Mouse (Mus musculus): ENCODE data around the gene A630095N17Rik.
A peak's percentile ranks its signal among the peaks of the same experiment; 100 is the strongest.

Gene A630095N17Rik

DNA sequence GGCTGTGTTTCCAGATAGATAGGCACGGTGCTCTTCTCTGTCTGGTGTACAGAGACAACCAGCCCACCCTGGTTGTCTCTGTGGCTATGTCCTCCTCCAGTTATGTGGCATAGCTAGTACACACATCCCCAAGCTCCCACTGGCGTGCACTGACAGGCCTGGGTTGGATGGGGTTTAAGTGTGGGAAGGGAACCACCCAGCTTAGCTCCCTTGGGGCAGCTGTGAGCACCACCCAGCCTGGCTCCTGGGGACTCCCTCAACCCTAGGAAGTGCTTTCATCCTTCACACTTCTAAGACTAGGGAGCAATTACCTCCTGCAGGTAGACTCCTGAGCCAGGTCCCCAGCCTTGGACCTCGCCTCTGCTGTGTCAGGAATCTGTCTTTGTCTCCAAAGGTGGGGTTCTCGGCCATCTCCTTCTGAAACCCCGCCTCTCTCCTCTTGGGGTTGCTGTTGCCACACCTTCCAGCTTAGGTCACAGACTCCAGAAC, at the start of gene A630095N17Rik:
TSS of gene A630095N17Rik (minus strand) at position 439 of the 489 bp plus-strand sequence.
- no peak for DNase-seq

GRCm38 (mm10) chr1:75278228-75278627, 46.3 kb upstream of the A630095N17Rik start, which contains the start of gene Resp18:
Gene Resp18 (minus strand): TSS chr1:75278415.
- DNase-seq: no peak

- DNase-seq: peak; percentile 57
Observed at GRCm38 (mm10) chr1:75277195-75278188, 45.6 kb upstream of the A630095N17Rik start.

GRCm38 (mm10) chr1:75264091-75264880, 32.4 kb upstream of the A630095N17Rik start, which contains the start of gene Ptprn:
Gene Ptprn (minus strand): TSS chr1:75264502.
- no peak for DNase-seq

GRCm38 (mm10) chr1:75262969-75263951, 31.4 kb upstream of the A630095N17Rik start:
- DNase-seq: peak; percentile 70

GRCm38 (mm10) chr1:75261278-75261677, 29.4 kb upstream of the A630095N17Rik start:
- no peak for DNase-seq

DNA sequence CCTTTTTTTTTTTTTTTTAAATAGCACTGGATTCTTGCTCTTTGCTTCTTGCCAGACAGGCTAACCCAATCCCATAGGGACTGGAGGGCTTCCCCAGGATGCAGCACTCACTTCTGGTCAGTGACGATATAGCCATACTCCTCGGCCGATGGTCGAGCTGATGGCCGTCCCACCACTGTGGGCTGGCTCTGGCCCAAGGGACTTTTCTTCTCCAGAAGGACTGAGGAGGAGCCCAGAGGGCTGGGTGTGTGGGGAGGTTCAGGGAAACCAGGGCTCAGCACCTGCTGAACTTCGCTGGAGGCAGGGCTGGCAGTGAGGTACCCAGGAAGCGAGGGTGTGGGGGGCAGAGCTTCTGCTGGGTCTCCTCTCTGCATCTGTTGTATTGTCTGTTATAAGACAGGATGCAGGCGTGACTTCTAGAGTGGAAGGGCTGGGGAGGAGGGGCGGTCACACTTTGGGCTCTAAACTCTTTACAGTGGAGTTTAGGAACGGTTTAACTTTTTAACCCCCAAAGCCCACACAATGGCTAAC, 23.7 kb upstream of the A630095N17Rik start:
- no peak for DNase-seq

GRCm38 (mm10) chr1:75254625-75255013, 22.7 kb upstream of the A630095N17Rik start:
- no peak for DNase-seq

GRCm38 (mm10) chr1:75253849-75254624, 22.1 kb upstream of the A630095N17Rik start:
- peak; percentile 80 for DNase-seq

- no peak for DNase-seq
Observed at GRCm38 (mm10) chr1:75253029-75253428, 21.1 kb upstream of the A630095N17Rik start.

DNA sequence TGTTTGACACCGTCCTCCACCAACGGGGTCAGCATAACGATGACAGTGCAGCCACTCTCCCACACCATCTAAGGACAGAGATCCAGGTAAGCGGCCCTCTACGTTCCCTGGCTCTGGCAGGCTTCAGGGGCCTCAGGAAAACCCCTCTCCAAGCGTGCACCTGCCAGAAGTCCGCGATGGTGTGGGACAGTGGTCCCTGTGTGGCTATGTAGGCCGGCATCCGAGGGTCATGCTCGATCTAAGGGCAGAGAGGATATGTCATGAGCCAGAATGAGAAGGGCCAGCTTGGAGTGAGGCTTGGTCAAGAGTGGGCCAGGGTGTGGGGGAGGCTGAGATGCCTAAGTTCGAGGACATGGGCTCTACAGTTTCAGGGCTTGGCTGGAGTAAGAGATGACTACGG, 20.4 kb upstream of the A630095N17Rik start:
- no peak for DNase-seq

GRCm38 (mm10) chr1:75251112-75251970, 19.4 kb upstream of the A630095N17Rik start:
- DNase-seq: peak; percentile 91

GRCm38 (mm10) chr1:75250498-75250897, 18.6 kb upstream of the A630095N17Rik start:
- DNase-seq: no peak

DNA sequence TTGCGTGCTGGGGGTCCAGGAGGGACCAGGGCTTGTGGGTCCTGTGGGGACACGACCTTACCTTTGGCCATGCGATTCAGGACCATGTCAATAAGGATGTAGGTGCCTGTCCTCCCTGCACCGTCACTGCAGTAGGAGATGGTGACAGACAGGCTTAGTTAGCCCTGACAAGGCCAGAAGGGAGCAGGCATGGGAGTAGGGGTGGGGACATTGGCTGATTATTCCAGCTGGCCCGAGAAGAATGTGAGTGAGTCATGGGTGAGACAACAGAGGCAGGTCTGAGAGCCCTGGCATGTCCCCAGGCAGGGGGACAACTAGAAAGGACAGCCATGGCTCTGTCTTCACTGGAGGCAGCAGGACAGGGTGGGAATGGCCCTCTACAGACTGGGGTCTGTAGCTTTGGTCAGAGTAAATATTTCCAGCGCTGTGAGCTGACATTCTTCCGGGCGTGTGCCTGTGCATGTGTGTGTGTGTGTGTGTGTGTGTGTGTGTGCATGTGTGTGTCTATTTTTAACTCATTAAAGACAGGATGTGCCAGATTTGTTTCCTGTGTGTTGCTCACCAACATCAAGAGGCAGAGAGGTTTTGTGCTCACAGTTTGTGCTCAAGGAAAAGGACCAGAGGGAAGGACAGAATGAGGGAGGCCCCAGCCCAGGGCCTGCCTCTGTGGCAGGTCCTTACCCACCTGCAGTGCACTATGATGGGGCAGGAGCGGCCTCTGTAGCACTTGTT, 16.3 kb upstream of the A630095N17Rik start:
- DNase-seq: no peak

- no peak for DNase-seq
Observed at GRCm38 (mm10) chr1:75247071-75247930, 15.4 kb upstream of the A630095N17Rik start.

GRCm38 (mm10) chr1:75244836-75245235, 12.9 kb upstream of the A630095N17Rik start:
- DNase-seq: peak; percentile 68

DNA sequence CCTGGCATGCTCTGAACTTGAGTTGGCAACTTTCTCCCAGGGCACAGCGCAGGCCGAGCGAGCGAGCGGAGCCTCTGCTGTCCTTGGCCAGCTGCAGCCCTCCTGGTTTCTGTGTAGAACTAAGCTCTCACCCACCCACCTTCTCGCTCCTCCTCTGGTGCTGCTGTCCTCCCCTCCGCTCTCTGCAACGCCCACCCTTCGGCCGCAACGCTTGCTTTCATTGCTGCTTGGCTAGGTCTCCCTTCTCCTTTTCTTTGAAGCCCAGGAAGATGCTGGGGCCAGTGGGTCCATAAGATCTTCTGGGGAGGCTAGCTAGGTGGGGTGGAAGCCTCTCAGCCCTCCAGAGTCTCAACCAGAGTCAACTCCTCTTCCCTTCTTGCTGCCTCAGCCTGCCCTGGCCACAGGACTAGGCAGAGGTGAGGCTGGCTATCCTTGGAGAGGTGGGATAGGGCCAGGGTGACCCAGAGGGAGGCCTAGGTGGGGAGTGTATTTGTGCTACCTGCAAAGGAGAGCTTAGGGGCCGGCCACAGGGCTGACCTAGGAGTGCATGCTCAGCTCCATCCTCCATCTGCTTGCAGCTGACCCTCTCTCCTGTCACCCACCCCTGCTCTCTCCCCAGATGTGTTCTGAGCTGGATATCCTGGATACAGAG, 12.4 kb upstream of the A630095N17Rik start:
- no peak for DNase-seq

Measured in kidney, postnatal 14 days (tissue).